Mouse (Mus musculus) frontal cortex, postnatal 36 days (tissue): Measurements from ENCODE around the gene Car8.
"Not testable (repeated sequence)": the region's sequence is repeated elsewhere in the genome, so short reads cannot be mapped to it uniquely, and the experiment has no call there.

ENCODE experiments used
- DNase-seq, 2 experiments: peaks; one replicate each; pipeline ENCODE4 v3.0.0; 2022; ENCODE audit warnings: low spot score in 2 of 2

Car8 gene

GRCm38 (mm10) chr4:8203367-8203766, 35.5 kb downstream of the Car8 start:
- no peak for DNase-seq

GRCm38 (mm10) chr4:8201631-8202030, 37.2 kb downstream of the Car8 start:
- no peak for DNase-seq

- no peak for DNase-seq
These were observed 38.8 kb downstream of the Car8 start for GRCm38 (mm10) chr4:8200081-8200480.

- no peak for DNase-seq
These were observed 40.8 kb downstream of the Car8 start for GRCm38 (mm10) chr4:8198033-8198432.

GRCm38 (mm10) chr4:8190441-8190840, 48.4 kb downstream of the Car8 start:
- DNase-seq, result no peak

GRCm38 (mm10) chr4:8186921-8187687, 51.7 kb downstream of the Car8 start:
- no peak for DNase-seq

GRCm38 (mm10) chr4:8180576-8180975, 58.3 kb downstream of the Car8 start:
- no peak for DNase-seq

GRCm38 (mm10) chr4:8154589-8155198, 84.1 kb downstream of the Car8 start:
- no peak for DNase-seq

GRCm38 (mm10) chr4:8153926-8154325, 84.9 kb downstream of the Car8 start:
- DNase-seq, result not testable (repeated sequence)

- no peak for DNase-seq
These were observed 101.4 kb downstream of the Car8 start for GRCm38 (mm10) chr4:8137403-8137802.

- DNase-seq, result no peak
These were observed 106.8 kb downstream of the Car8 start for GRCm38 (mm10) chr4:8132024-8132423.

- no peak for DNase-seq
These were observed 125.3 kb downstream of the Car8 start for GRCm38 (mm10) chr4:8113558-8113957.

- no peak for DNase-seq
These were observed 127.0 kb downstream of the Car8 start for GRCm38 (mm10) chr4:8111891-8112290.

GRCm38 (mm10) chr4:8109906-8110567, 128.8 kb downstream of the Car8 start:
- DNase-seq, result no peak

GRCm38 (mm10) chr4:8101466-8101865, 137.4 kb downstream of the Car8 start:
- no peak for DNase-seq

- DNase-seq, result no peak
These were observed 140.8 kb downstream of the Car8 start for GRCm38 (mm10) chr4:8098084-8098483.

GRCm38 (mm10) chr4:8097683-8098082, 141.2 kb downstream of the Car8 start:
- DNase-seq, result no peak

GRCm38 (mm10) chr4:8093566-8093965, 145.3 kb downstream of the Car8 start:
- DNase-seq, result not testable (repeated sequence)
